Mouse (Mus musculus) spleen, adult 2 months (tissue): ENCODE data around the gene Gm21679. TPM values are rescaled to one million over a fixed set of nuclear protein-coding genes. Genes with fewer than 3 reads are reported as not detected.
"Not testable (repeated sequence)": the region's sequence is repeated elsewhere in the genome, so short reads cannot be mapped to it uniquely, and the experiment has no call there.

Source experiments
- DNase-seq, 2 experiments: peaks; one replicate each; pipeline versions ENCODE4 v3.0.0 to v3.0.0-alpha.2; 2012 to 2021; ENCODE audit warnings: low spot score in 2 of 2, low read depth in 1 of 2
- H3K27ac ChIP-seq: fragments of 200-500 bp; 2 replicates; pipeline ENCODE4 v1.5.1; 2012; ENCODE audit warnings: low read length, inconsistent platforms; ENCODE audit not compliant: insufficient read depth
- H3K27me3 ChIP-seq: fragments of 200-500 bp; 2 replicates; pipeline ENCODE4 v1.6.1; 2012; ENCODE audit warnings: mild to moderate bottlenecking, moderate library complexity, low read length, inconsistent platforms; ENCODE audit not compliant: control insufficient read depth, insufficient read depth
- H3K36me3 ChIP-seq: fragments of 200-500 bp; 2 replicates; pipeline ENCODE4 v1.6.1; 2012; ENCODE audit warnings: mild to moderate bottlenecking, low read length, inconsistent platforms; ENCODE audit not compliant: control insufficient read depth, insufficient read depth
- H3K4me1 ChIP-seq: fragments of 200-500 bp; 2 replicates; pipeline ENCODE4 v1.6.1; 2011; ENCODE audit warnings: inconsistent platforms; ENCODE audit not compliant: control insufficient read depth, insufficient read depth, insufficient read length
- H3K4me3 ChIP-seq: fragments of 200-500 bp; 2 replicates; pipeline ENCODE4 v1.5.1; 2011; ENCODE audit warnings: mild to moderate bottlenecking, inconsistent platforms; ENCODE audit not compliant: insufficient read depth, insufficient read length; ENCODE audit errors: extremely low read depth
- WGBS: fragments of 180-500 bp; shearing (Covaris S2); methylation state at CpG from one replicate; pipeline ENCODE4 v1.1.7; 2018; 5-methylcytosine and 5-hydroxymethylcytosine counted together
- polyA plus RNA-seq: library from polyadenylated mRNA; depleted of rRNA; stranded (reverse); fragments of >200 nt; gene quantifications from 2 replicates; pipeline ENCODE4 v1.2.3, GENCODE M21; 2012; rRNA removed

Gm21679 gene
- not detected in 2 replicates for polyA plus RNA-seq

DNA sequence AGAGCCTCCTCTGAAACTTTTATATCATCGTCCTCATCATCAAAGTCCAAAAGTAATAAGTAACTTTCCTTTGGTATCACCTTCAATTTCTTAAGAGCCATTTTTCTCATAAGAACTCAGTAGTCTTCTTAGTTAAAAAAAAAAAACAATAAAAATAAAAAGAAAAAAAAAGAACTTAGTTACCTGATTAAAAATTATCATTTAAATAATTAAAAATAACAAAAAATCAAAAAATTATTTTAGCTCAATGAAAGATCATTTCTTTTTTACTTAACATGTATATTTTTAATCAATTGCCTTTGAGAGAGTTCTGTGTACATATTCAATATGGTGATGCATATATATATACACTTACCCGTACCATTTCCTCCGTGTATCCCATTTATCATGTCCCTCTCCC lies at the start of gene Gm21679:
Gene Gm21679 (minus strand): TSS at position 101 of the 400 bp plus-strand sequence.
- not testable (repeated sequence) for H3K27me3 ChIP-seq, H3K27ac ChIP-seq, H3K4me3 ChIP-seq, DNase-seq, H3K4me1 ChIP-seq, H3K36me3 ChIP-seq
- WGBS, result no CpG with 5 or more reads among the region's 3 CpGs
